Mouse (Mus musculus) heart, embryonic 15.5 days (tissue): ENCODE measurements around the gene Nfyc. TPM values are rescaled to one million over a fixed set of nuclear protein-coding genes. Genes with fewer than 3 reads are reported as not detected.
A peak's percentile ranks its signal among the peaks of the same experiment; 100 is the strongest.

ENCODE experiments used
- ATAC-seq: fragments of 200-750 bp; cut with Nextera tagmentation; replicated peaks from 2 replicates; pipeline ENCODE4 v1.8.0; 2017; ENCODE audit warnings: low read depth, moderate TSS enrichment; ENCODE audit not compliant: insufficient number of reproducible peaks, insufficient read depth, low FRiP score
- H3K27ac ChIP-seq: fragments of 300-500 bp; sonication (generic); 2 replicates; pipeline ENCODE4 v1.5.1; 2015; ENCODE audit warnings: mild to moderate bottlenecking, inconsistent platforms
- H3K27me3 ChIP-seq: fragments of 300-500 bp; sonication (generic); 2 replicates; pipeline ENCODE4 v1.6.1; 2015; ENCODE audit warnings: inconsistent platforms
- H3K36me3 ChIP-seq: fragments of 300-500 bp; sonication (generic); 2 replicates; pipeline ENCODE4 v1.6.1; 2015; ENCODE audit warnings: mild to moderate bottlenecking, inconsistent platforms
- H3K4me1 ChIP-seq: fragments of 300-500 bp; sonication (generic); replicated peaks from 2 replicates; pipeline ENCODE4 v1.6.1; 2015; ENCODE audit warnings: inconsistent platforms
- H3K4me2 ChIP-seq: fragments of 300-500 bp; sonication (generic); 2 replicates; pipeline ENCODE4 v1.6.1; 2015; ENCODE audit warnings: inconsistent platforms, mild to moderate bottlenecking, moderate library complexity
- H3K4me3 ChIP-seq: fragments of 300-500 bp; sonication (generic); 2 replicates; pipeline ENCODE4 v1.5.1; 2015; ENCODE audit warnings: mild to moderate bottlenecking, inconsistent platforms
- H3K9ac ChIP-seq: fragments of 300-500 bp; sonication (generic); 2 replicates; pipeline ENCODE4 v1.6.1; 2015; ENCODE audit warnings: mild to moderate bottlenecking, inconsistent platforms
- H3K9me3 ChIP-seq: fragments of 300-500 bp; sonication (generic); replicated peaks from 2 replicates; pipeline ENCODE4 v1.6.1; 2016; ENCODE audit warnings: inconsistent platforms
- WGBS: fragments of 180-500 bp; shearing (Covaris S2); methylation state at CpG from one replicate; pipeline ENCODE4 v1.1.7; 2015; ENCODE audit warnings: mixed read lengths; 5-methylcytosine and 5-hydroxymethylcytosine counted together
- polyA plus RNA-seq: library from polyadenylated mRNA; unstranded; fragments of >200 nt; fragmentation: Nextera tagmentation; extraction: Ambion mirVana; gene quantifications from 2 replicates; pipeline ENCODE4 v1.2.1, GENCODE M21; 2015

The Nfyc gene
- polyA plus RNA-seq, 1 experiment from 2014 or later, result 87.5 TPM

DNA sequence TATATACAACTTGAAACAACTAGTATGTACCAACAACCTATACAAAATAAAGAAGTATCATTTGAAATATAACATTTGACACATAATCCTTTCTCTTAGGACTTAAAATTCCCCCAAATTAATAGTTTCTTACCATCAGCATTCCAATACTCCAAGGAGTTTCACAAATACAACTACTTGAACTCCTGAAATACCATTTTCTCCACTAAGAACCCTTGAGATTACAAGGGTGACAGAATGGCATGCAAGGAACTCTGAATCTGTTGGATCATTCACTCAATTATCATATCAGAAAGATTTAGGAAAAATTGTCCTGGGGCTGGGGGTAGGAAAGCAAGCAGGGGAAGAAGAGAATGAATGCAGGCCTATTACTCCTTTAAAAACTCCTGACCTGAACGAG lies 17.6 kb downstream of the Nfyc start:
- no peaks in the 10 kb centered on the region for H3K27me3 ChIP-seq
- peak overlapping the region; percentile 90 for H3K27ac ChIP-seq
- peak overlapping the region; percentile 60 for H3K4me3 ChIP-seq
- H3K9me3 ChIP-seq, result no peaks in the 10 kb centered on the region
- peak overlapping the region; percentile 60 for H3K4me2 ChIP-seq
- no peak for ATAC-seq
- 14% methylated on average over 1 of the region's 1 CpGs for WGBS
- peak overlapping the region; percentile 64 for H3K9ac ChIP-seq
- peaks cover 45% of the 10 kb centered on the region for H3K4me1 ChIP-seq
- no peaks in the 10 kb centered on the region for H3K36me3 ChIP-seq

DNA sequence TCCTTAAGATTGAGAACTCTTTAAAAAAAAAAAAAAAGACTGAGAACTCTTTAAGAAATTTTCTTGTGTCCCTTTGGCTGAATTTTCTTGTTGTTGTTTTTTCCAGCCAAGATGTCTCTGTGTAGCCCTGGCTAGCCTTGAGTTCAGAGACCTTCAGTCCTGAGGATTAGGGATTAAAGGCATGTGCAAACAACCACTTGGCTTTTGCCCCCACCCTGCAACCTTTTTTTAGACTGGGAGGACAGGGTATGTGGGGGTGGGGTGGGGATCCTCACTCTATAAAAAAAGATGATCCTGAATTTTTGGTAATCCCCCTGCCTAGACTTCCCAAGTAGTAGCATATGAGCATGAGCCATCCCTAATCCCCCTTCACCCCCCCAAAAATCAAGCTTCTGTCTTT lies 25.6 kb downstream of the Nfyc start:
- Histone ChIP-seq H3K27ac (no peak overlapping the region), H3K4me1 (peaks cover 33% of the 10 kb centered on the region), H3K27me3 (no peaks in the 10 kb centered on the region), H3K36me3 (peaks cover 13% of the 10 kb centered on the region), H3K9ac (no peak overlapping the region), H3K9me3 (no peaks in the 10 kb centered on the region), H3K4me2 (0 out of 2 replicates have a peak overlapping the region, but pooled peaks have one; percentile 13), H3K4me3 (no peak overlapping the region)
- no peak for ATAC-seq

DNA sequence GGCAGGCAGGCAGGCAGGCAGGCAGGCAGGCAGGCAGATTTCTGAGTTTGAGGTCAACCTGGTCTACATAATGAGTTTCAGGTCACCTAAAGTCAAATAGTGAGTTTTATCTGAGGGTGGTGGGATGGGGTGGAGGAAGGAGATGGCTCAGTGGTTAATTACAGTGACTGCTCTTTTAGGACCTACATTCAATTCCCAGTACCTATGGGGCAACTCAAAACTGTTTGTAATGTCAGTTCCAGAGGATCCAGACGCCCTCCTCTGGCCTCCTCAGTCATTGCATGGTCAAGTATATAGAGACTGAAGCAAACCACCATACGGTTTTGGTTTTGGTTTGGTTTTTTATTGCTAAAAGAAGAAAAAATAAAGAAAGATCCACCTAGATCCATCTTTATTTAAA lies 29.9 kb downstream of the Nfyc start:
- Histone ChIP-seq H3K4me1 (peaks cover 28% of the 10 kb centered on the region), H3K27me3 (no peaks in the 10 kb centered on the region), H3K4me3 (no peak overlapping the region), H3K36me3 (peaks cover 13% of the 10 kb centered on the region), H3K9ac (no peak overlapping the region), H3K27ac (no peak overlapping the region), H3K4me2 (no peak overlapping the region), H3K9me3 (no peaks in the 10 kb centered on the region)
- WGBS, result 36% methylated on average over 2 of the region's 2 CpGs
- no peak for ATAC-seq

DNA sequence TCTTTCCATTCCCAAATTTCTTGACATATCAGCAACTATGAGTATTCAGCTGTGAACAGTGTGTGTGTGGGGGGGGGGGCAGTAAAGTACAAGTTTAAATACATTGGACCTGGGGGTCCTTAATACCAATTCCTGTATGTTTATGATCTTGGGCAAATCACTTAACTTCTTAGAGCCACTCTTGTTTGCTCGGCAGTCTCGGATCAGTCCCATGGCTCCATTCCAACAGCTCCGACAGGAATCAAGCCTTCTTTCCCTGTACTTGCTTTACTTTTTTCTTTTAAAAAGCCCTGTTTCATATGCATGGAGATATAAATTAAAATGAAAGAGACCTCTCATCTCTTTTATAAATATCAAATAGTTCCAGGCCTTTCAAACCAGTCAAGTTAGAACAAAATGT lies 30.7 kb downstream of the Nfyc start:
- no peak overlapping the region for H3K9ac ChIP-seq
- no peaks in the 10 kb centered on the region for H3K27me3 ChIP-seq
- H3K4me3 ChIP-seq, result no peak overlapping the region
- 42% methylated on average over 3 of the region's 3 CpGs for WGBS
- no peak overlapping the region for H3K4me2 ChIP-seq
- ATAC-seq, result no peak
- H3K36me3 ChIP-seq, result peaks cover 13% of the 10 kb centered on the region
- H3K27ac ChIP-seq, result no peak overlapping the region
- no peaks in the 10 kb centered on the region for H3K9me3 ChIP-seq
- peaks cover 25% of the 10 kb centered on the region for H3K4me1 ChIP-seq

DNA sequence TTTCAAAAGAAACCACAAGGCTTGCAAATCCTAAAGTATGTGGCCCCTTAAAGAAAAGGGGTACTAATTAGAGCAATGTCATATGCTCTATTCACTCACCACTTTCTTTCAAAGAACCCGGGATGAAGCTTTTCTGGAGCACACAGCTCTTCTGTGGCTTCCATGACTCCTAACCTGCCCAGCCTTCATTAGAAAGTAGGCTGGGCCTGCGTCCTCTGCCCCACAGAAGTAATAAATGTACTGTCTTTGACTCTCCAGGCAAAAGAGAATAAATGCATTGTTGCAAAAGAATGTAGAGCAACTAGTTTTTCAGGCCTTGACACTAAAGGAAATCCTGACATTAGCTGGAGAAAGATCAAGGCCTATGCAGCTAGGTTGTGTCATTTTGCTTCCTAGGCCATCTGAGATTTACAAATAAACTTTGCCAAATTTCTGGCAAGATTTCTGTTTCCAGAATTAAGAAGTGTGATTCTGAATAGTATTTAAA lies 31.6 kb downstream of the Nfyc start:
- H3K4me2 ChIP-seq, result no peak overlapping the region
- no peaks in the 10 kb centered on the region for H3K9me3 ChIP-seq
- H3K9ac ChIP-seq, result no peak overlapping the region
- 57% methylated on average over 2 of the region's 2 CpGs for WGBS
- no peak overlapping the region for H3K27ac ChIP-seq
- no peak overlapping the region for H3K4me3 ChIP-seq
- no peaks in the 10 kb centered on the region for H3K27me3 ChIP-seq
- ATAC-seq, result no peak
- H3K4me1 ChIP-seq, result peaks cover 28% of the 10 kb centered on the region
- peaks cover 11% of the 10 kb centered on the region for H3K36me3 ChIP-seq

DNA sequence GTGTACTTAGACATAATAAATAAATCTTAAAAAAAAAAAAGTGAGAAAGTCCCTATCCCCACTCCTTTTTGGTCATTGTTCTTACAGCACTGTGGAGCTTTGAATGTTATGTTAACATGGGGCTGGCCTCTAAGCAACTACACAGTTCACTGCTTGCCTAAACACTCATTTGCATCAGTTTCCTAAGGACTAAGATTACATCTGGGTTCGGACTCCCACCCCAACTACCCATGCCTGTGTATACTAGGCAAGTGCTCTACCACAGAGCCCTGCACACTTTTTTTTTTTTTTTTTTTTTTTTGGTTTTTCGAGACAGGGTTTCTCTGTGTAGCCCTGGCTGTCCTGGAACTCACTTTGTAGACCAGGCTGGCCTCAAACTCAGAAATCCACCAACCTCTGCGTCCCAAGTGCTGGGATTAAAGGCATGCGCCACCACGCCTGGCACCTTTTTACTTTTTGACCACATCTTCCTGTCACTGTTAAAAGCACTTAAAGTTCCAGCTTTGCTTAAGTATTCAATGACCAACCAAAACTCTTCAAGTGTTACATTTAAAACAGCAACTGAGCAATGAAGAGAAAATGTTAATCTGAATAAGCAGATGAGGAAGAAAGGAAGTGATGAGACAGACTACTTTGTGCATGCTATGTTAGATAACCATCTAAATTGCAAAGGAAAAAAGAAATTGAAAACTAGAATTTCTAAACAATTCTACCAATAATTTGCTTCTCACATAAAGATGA lies 33.2 kb downstream of the Nfyc start:
- Histone ChIP-seq H3K4me1 (peaks cover 40% of the 10 kb centered on the region), H3K9ac (no peak overlapping the region), H3K4me3 (no peak overlapping the region), H3K36me3 (no peaks in the 10 kb centered on the region), H3K4me2 (no peak overlapping the region), H3K9me3 (no peaks in the 10 kb centered on the region), H3K27me3 (no peaks in the 10 kb centered on the region), H3K27ac (no peak overlapping the region)
- ATAC-seq, result no peak
- 82% methylated on average over 5 of the region's 5 CpGs for WGBS

DNA sequence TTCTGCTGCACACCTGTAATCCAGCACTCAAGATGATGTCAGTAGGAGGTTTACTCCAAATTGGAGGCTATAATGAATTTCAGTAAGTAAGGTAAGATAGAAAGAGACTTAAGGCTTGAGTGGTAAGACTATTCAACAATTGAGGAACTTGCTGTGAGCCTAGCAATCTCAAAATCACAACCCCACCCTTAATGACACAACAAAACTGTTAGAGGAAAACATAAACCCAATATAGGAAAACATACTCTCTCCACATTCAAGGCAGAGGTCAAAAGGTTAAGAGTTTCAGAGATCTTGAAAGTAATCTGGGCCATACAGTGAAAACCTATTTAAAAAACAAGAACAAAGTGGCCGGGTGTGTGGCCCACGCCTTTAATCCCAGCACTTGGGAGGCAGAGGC lies 34.7 kb downstream of the Nfyc start:
- H3K9me3 ChIP-seq, result no peaks in the 10 kb centered on the region
- H3K4me1 ChIP-seq, result peaks cover 47% of the 10 kb centered on the region
- no peak for ATAC-seq
- WGBS, result 77% methylated on average over 2 of the region's 2 CpGs
- H3K27ac ChIP-seq, result no peak overlapping the region
- no peaks in the 10 kb centered on the region for H3K36me3 ChIP-seq
- H3K4me2 ChIP-seq, result no peak overlapping the region
- H3K27me3 ChIP-seq, result no peaks in the 10 kb centered on the region
- no peak overlapping the region for H3K4me3 ChIP-seq
- H3K9ac ChIP-seq, result no peak overlapping the region

DNA sequence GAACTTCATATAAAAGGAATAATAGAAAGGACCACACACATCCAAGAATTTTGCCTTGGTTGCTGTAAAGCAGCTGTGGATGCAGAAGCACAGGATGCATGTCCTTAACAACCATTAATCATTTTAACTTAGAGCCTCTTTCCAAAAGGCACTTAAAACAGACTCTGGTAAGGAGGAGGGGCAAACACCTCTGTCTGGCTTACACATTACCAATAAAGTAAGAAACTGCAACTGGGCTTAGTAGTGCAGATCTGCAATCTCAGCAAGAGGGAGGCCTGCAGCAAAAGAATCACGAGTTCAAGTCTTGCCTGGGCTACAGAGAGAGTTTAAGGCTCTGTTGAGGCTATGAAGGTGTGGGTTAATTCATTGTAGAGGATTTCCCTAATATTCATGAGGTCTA lies 35.7 kb downstream of the Nfyc start:
- Histone ChIP-seq H3K4me2 (no peak overlapping the region), H3K4me1 (peaks cover 40% of the 10 kb centered on the region), H3K27ac (no peak overlapping the region), H3K9ac (no peak overlapping the region), H3K36me3 (peaks cover 7% of the 10 kb centered on the region), H3K9me3 (no peaks in the 10 kb centered on the region), H3K27me3 (no peaks in the 10 kb centered on the region), H3K4me3 (no peak overlapping the region)
- no peak for ATAC-seq
- WGBS, result 73% methylated on average over 1 of the region's 1 CpGs

DNA sequence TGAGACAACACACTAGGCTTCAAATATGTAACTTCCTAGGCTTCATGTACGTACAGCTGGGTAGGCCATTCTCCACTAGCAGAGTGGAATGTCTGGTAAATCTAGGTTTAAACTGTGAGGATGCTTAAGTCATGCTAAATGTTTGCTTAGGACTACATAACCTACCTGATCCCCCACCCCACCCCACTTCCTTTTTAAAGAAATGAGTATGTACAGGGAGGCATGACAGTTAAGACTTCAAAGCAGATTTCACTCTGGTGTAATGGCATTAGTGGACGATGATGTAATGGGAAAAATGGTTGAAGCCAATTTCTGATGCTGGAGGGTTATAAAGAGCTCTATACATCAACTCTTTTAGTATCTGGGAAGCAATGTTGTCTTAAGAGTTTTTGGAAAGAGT lies 38.5 kb downstream of the Nfyc start:
- no peaks in the 10 kb centered on the region for H3K27me3 ChIP-seq
- H3K9me3 ChIP-seq, result no peaks in the 10 kb centered on the region
- no peak overlapping the region for H3K4me2 ChIP-seq
- H3K4me1 ChIP-seq, result peaks cover 28% of the 10 kb centered on the region
- H3K4me3 ChIP-seq, result no peak overlapping the region
- H3K9ac ChIP-seq, result no peak overlapping the region
- peaks cover 33% of the 10 kb centered on the region for H3K36me3 ChIP-seq
- ATAC-seq, result no peak
- WGBS, result 59% methylated on average over 2 of the region's 2 CpGs
- H3K27ac ChIP-seq, result peak overlapping the region; percentile 33; the same call in 1 of the 2 replicates

DNA sequence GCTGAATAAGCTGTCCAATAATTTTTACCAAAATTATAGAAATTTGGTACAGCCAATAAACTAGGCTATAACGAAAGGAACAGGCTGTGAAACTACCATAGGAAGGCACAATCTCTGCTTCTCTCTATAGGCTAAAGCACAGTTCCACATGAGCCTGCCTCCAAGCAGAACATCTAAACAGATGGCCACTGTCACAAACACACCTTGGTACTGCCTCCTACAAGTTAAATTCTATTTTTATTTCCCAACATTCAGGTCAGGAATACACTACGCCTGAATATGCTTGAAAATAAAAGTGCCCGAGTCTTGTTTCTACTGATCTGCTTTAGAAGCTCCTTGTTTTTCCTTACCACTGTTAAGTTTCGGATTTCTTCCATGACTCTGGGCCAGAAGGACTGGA lies 41.3 kb downstream of the Nfyc start:
- Histone ChIP-seq H3K36me3 (peaks cover 62% of the 10 kb centered on the region), H3K9me3 (no peaks in the 10 kb centered on the region), H3K27me3 (no peaks in the 10 kb centered on the region), H3K4me1 (peaks cover 20% of the 10 kb centered on the region), H3K4me3 (no peak overlapping the region), H3K4me2 (no peak overlapping the region), H3K9ac (no peak overlapping the region), H3K27ac (no peak overlapping the region)
- WGBS, result 92% methylated on average over 4 of the region's 4 CpGs
- ATAC-seq, result no peak

DNA sequence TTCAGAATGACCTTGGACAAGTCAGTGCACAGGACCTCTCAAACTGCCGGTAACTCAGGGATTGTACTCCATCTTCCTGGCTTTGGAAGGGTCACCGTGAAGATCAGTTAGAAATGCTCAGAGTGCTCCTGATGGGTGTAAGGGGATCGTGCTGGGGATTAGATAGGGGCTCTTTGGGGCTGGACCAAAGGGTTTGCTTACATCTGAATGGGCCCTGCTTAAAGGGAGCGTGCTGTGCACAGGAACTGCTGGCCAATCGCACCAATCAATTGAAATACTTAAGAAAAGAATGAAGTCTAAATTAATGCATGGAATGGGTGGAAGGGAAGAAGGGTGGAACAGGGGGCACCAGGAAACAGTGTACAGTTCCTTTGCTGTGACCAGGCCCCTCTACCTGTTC lies 75.6 kb downstream of the Nfyc start:
- ATAC-seq, result no peak
- WGBS, result 68% methylated on average over 5 of the region's 5 CpGs
- no peak overlapping the region for H3K4me2 ChIP-seq
- H3K27ac ChIP-seq, result no peak overlapping the region
- peaks cover 11% of the 10 kb centered on the region for H3K27me3 ChIP-seq
- H3K36me3 ChIP-seq, result peaks cover 39% of the 10 kb centered on the region
- no peaks in the 10 kb centered on the region for H3K9me3 ChIP-seq
- H3K9ac ChIP-seq, result no peak overlapping the region
- no peak overlapping the region for H3K4me3 ChIP-seq
- no peaks in the 10 kb centered on the region for H3K4me1 ChIP-seq

DNA sequence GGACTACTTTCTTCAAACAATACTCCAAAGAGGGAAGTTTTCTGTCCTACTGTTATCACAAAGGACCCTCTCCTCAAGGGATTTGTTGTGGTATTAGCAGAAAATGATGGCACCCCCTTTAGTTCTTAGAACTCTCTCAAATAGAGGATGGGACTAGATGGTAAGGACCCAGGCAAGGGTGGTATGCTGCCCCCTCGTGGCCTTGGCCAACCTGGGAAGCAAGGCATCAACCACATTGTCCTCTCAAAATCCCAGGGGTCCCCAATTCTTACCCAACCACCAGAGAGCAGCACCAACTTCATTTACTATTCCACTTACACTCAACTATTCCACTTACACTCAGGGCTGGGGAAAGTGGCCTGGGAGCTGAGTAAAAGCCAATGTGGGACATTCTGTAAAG lies 76.1 kb downstream of the Nfyc start:
- H3K27ac ChIP-seq, result no peak overlapping the region
- no peaks in the 10 kb centered on the region for H3K4me1 ChIP-seq
- no peak overlapping the region for H3K9ac ChIP-seq
- no peak overlapping the region for H3K4me2 ChIP-seq
- no peak for ATAC-seq
- no peaks in the 10 kb centered on the region for H3K9me3 ChIP-seq
- H3K4me3 ChIP-seq, result no peak overlapping the region
- H3K27me3 ChIP-seq, result peaks cover 12% of the 10 kb centered on the region
- WGBS, result 0% methylated on average over 1 of the region's 1 CpGs
- H3K36me3 ChIP-seq, result peaks cover 34% of the 10 kb centered on the region
